Mouse (Mus musculus) liver, adult 2 months (tissue): ENCODE results near the gene Hyls1. TPM values are rescaled to one million over a fixed set of nuclear protein-coding genes. Genes with fewer than 3 reads are reported as not detected.

Source experiments
- DNase-seq: peaks from one replicate; pipeline ENCODE4 v3.0.0-alpha.2; 2011; ENCODE audit warnings: low read depth, low spot score; ENCODE audit errors: extremely low read depth
- H3K27ac ChIP-seq: fragments of 200-500 bp; replicated peaks from 2 replicates; pipeline ENCODE4 v1.5.1; 2012; ENCODE audit warnings: low read depth, mild to moderate bottlenecking, control low read depth, inconsistent platforms, low read length; ENCODE audit not compliant: insufficient read depth
- H3K27me3 ChIP-seq: fragments of 200-500 bp; 2 replicates; pipeline ENCODE4 v1.6.1; 2012; ENCODE audit warnings: mild to moderate bottlenecking, moderate library complexity, low read length, inconsistent platforms; ENCODE audit not compliant: control insufficient read depth, insufficient read depth
- H3K36me3 ChIP-seq: fragments of 200-500 bp; 2 replicates; pipeline ENCODE4 v1.6.1; 2012; ENCODE audit warnings: low read length, inconsistent platforms; ENCODE audit not compliant: control insufficient read depth, insufficient read depth
- H3K4me1 ChIP-seq: fragments of 200-500 bp; 2 replicates; pipeline ENCODE4 v1.6.1; 2011; ENCODE audit warnings: low read length; ENCODE audit not compliant: control insufficient read depth, insufficient read depth
- H3K4me3 ChIP-seq: fragments of 200-500 bp; 2 replicates; pipeline ENCODE4 v1.5.1; 2011; ENCODE audit warnings: low read depth, mild to moderate bottlenecking, control low read depth, low read length, moderate library complexity; ENCODE audit not compliant: insufficient read depth
- H3K79me2 ChIP-seq: fragments of 200-500 bp; 2 replicates; pipeline ENCODE4 v1.6.1; 2012; ENCODE audit warnings: inconsistent platforms, mild to moderate bottlenecking, low read length, moderate library complexity; ENCODE audit not compliant: control insufficient read depth, insufficient read depth
- H3K9ac ChIP-seq: fragments of 200-500 bp; 2 replicates; pipeline ENCODE4 v1.6.1; 2012; ENCODE audit warnings: low read depth, mild to moderate bottlenecking, control low read depth, inconsistent platforms, low read length
- CTCF ChIP-seq: fragments of 200-500 bp; IDR thresholded peaks from 2 replicates; pipeline ENCODE4 v1.5.1; 2011; ENCODE audit warnings: low read depth, low read length, control low read depth
- POLR2A ChIP-seq: fragments of 200-500 bp; IDR thresholded peaks from 2 replicates; pipeline ENCODE4 v1.6.1; 2011; ENCODE audit warnings: low read length, control low read depth; ENCODE audit not compliant: insufficient read depth; ENCODE audit errors: extremely low read depth
- WGBS: fragments of 180-500 bp; shearing (Covaris S2); methylation state at CpG from one replicate; pipeline ENCODE4 v1.1.7; 2018; 5-methylcytosine and 5-hydroxymethylcytosine counted together
- polyA plus RNA-seq: library from polyadenylated mRNA; depleted of rRNA; stranded (reverse); fragments of >200 nt; gene quantifications from 2 replicates; pipeline ENCODE4 v1.2.3, GENCODE M21; 2012
- total RNA-seq: library from RNA; depleted of rRNA; stranded (reverse); fragments of >200 nt; gene quantifications from 2 replicates; pipeline ENCODE4 v1.2.3, GENCODE M21; 2014

The Hyls1 gene
- total and polyA plus RNA-seq, 2 experiments, result 0.50 to 1.4 TPM

DNA sequence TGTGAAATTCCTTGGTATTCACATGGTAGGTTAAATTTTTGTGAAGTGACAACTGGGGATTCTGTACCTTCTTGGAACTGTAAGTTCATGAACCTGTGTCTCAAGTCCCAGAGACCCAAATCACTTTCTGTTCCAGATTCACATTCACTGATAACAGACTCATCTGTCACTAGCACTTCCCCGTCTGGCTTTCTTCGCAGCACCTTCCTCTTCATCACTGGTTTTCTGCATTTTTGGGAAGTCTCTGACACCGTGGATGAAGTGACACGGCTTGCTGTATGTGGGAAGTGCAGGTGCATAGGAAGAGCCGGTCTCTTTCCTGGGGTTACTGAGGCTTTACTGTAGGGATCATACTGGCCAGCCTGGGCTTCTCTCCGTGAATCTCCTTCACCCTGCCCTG, 8.6 kb downstream of the Hyls1 start:
- 87% methylated on average over 6 of the region's 6 CpGs for whole genome bisulfite sequencing
- H3K4me1 ChIP-seq, result peaks cover 3% of the 10 kb centered on the region
- H3K27me3 ChIP-seq, result peaks cover 5% of the 10 kb centered on the region
- no peak overlapping the region for H3K27ac ChIP-seq
- no peak overlapping the region for H3K4me3 ChIP-seq
- DNase-seq, result no peak
- H3K9ac ChIP-seq, result no peak overlapping the region
- H3K36me3 ChIP-seq, result peaks cover 16% of the 10 kb centered on the region
- TF ChIP-seq CTCF (no peak), POLR2A (no peak)
- no peaks in the 10 kb centered on the region; the same call in 1 of the 2 replicates for H3K79me2 ChIP-seq

DNA sequence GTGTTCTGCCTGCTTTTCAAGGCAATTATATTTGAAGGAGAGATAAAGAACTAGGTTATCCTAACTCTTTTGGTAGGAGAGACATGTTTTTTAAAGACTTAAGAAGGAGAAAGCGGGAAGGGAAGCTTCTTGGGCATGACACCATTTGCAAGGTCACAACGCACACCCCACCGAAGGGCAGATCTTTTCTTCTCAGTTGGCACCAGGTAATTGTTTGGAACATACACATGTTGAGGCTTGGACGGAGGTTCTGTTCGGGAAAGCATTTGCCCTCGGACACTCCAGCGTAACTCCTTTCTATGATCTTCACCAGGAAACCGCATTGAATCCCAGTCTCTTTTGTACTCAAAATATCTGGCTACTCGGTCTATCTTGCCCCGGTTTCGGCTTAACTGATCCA, 9.1 kb downstream of the Hyls1 start:
- H3K9ac ChIP-seq, result no peak overlapping the region
- H3K27ac ChIP-seq, result no peak overlapping the region
- peaks cover 3% of the 10 kb centered on the region for H3K4me1 ChIP-seq
- H3K4me3 ChIP-seq, result no peak overlapping the region
- peaks cover 13% of the 10 kb centered on the region for H3K36me3 ChIP-seq
- peaks cover 5% of the 10 kb centered on the region for H3K27me3 ChIP-seq
- no peaks in the 10 kb centered on the region; the same call in 1 of the 2 replicates for H3K79me2 ChIP-seq
- WGBS, result 98% methylated on average over 11 of the region's 11 CpGs
- TF ChIP-seq CTCF, result no peak
- TF ChIP-seq POLR2A, result no peak
- DNase-seq, result no peak

DNA sequence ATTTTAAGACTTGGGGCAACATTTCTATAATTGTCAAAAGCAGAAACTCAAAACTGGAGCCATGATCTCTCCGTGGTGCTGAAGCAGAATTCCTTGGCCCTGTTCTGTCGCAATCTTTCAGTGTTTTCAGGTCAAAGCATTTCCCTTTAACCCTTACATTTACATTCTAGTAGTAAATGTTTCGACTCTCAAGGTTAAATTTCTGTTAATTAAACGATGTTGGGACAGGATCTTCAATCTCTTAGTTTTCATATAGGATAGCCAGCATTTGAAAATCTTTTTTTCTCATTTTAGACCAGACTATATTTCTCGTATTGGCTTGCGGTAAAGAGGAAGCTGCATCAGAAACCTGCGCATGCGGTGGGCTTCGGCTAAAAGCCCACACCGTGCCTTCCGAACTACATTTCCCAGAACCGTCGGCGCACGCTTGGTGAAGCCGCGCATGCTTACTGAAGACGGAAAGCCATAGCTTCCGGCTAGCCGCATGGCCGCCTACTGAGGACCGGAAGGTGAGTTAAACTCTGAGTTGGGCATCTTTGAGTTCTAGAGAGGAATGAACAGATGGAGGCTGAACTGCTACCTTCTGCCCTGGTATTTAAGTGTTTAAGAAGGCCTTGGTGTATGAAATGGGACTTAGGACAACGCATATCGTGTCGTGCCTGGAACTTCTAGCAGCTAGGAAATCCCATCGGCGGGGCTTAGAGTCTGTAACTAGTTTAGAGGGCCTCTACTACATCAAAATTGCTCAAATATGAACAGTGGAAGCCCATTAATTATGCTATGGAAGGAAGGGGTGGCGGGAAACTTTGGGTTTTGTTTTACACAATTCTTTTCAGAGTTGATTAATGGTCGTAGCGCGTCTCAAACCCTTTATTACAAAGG, 10.9 kb downstream of the Hyls1 start:
- Histone ChIP-seq H3K36me3 (0 out of 2 replicates have a peak, but pooled peaks cover 2% of the 10 kb centered on the region), H3K27me3 (peaks cover 5% of the 10 kb centered on the region), H3K79me2 (no peaks in the 10 kb centered on the region; the same call in 1 of the 2 replicates), H3K4me3 (peak overlapping the region; percentile 88), H3K4me1 (peaks cover 3% of the 10 kb centered on the region), H3K9ac (peak overlapping the region; percentile 71), H3K27ac (no peak overlapping the region)
- 1% methylated on average over 31 of the region's 31 CpGs for WGBS
- peak; percentile 73 for DNase-seq
- TF ChIP-seq POLR2A (peak; percentile 53), CTCF (no peak)

DNA sequence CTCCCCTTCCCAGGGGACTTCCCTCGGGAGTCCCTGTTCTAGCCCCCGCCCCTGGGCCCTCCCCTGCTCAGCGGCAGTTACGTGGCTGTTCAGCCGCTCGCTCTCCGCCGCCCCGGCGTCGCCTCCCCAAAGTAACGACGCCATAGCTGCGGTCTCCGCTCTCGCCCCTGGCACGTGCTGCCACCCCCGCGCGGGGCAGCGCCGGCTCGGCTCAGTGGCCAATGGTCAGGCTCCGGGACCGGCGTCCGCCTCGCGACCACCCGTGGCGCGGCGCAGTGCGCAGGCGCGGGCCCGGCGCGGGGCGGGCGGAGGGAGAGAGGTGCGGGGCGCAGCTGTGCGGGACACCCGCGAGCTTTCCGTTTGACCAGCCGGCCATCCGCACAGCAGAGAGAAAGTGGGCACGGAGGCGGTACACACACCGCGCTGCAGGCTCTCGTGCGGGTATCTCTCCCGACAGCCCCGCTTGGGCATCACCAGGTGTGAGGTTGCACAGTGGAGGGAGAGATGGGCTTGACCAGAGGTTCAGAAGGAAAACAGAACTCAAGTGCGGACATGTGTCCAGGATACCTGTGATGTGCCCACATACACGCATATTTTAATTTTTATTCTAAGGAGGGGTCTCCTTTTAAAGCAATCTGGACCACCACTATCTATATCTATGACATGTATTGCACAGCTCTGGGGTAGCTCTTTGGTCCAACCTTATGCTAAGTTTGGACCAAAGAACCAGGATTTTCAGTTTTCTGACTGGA, 11.8 kb downstream of the Hyls1 start, which contains the start of the genes Ddx25 and Pus3:
Gene Ddx25, minus strand, starts transcription at position 272 of the 752 bp plus-strand sequence.
Gene Pus3, plus strand, starts transcription at position 339 of the 752 bp plus-strand sequence.
- peak within 1 kb of the TSS; percentile 88 for H3K4me3 ChIP-seq

DNA sequence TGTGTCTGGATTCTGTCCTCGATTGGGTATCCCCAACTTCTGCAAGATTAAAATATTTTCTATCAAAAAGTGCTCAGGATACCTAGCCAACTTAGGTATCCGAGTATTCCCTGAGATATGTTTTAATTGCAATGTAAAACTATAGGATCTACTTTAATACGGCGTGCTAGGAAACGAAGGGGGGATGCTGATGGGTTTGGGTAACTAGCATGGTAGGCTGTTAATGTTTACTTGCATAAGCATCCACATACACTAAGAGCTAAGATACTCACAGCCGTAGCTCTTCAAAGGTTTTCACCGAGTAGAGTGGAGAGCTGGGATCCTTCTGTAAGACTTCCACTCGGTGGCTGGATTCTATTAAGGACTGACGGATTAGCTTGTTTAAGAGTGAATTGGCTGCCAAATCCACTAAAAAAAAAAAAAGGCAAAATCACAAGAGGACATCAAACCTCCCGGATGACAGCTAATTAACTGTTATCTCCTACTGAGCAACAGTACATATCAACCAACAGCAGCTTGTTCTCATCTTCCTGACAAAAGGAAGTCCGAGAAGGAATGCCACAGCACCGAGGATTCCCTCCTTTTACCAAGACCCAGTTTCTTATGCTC, 13.6 kb downstream of the Hyls1 start:
- H3K27me3 ChIP-seq, result peaks cover 5% of the 10 kb centered on the region
- 0 out of 2 replicates have a peak, but pooled peaks cover 2% of the 10 kb centered on the region for H3K36me3 ChIP-seq
- DNase-seq, result peak; percentile 43
- H3K9ac ChIP-seq, result no peak overlapping the region
- no peak overlapping the region for H3K4me3 ChIP-seq
- no peaks in the 10 kb centered on the region; the same call in 1 of the 2 replicates for H3K79me2 ChIP-seq
- H3K4me1 ChIP-seq, result peaks cover 3% of the 10 kb centered on the region
- H3K27ac ChIP-seq, result no peak overlapping the region
- TF ChIP-seq POLR2A (no peak), CTCF (no peak)
- 55% methylated on average over 12 of the region's 12 CpGs for WGBS

More for the DNA sequence above, 11.8 kb downstream of the Hyls1 start, which contains the start of the genes Ddx25 and Pus3:
- WGBS, result 3% methylated on average over 57 of the region's 59 CpGs
- Histone ChIP-seq H3K79me2 (no peaks in the 10 kb centered on the region; the same call in 1 of the 2 replicates), H3K27me3 (peaks cover 5% of the 10 kb centered on the region), H3K36me3 (0 out of 2 replicates have a peak, but pooled peaks cover 2% of the 10 kb centered on the region), H3K9ac (peak within 1 kb of the TSS; percentile 71), H3K27ac (no peak within 1 kb of the TSS), H3K4me1 (peaks cover 3% of the 10 kb centered on the region)
- no peak for DNase-seq
- TF ChIP-seq POLR2A, result no peak
- TF ChIP-seq CTCF, result no peak
